Mouse (Mus musculus): ENCODE results near the gene Alg6.

Alg6 gene

DNA sequence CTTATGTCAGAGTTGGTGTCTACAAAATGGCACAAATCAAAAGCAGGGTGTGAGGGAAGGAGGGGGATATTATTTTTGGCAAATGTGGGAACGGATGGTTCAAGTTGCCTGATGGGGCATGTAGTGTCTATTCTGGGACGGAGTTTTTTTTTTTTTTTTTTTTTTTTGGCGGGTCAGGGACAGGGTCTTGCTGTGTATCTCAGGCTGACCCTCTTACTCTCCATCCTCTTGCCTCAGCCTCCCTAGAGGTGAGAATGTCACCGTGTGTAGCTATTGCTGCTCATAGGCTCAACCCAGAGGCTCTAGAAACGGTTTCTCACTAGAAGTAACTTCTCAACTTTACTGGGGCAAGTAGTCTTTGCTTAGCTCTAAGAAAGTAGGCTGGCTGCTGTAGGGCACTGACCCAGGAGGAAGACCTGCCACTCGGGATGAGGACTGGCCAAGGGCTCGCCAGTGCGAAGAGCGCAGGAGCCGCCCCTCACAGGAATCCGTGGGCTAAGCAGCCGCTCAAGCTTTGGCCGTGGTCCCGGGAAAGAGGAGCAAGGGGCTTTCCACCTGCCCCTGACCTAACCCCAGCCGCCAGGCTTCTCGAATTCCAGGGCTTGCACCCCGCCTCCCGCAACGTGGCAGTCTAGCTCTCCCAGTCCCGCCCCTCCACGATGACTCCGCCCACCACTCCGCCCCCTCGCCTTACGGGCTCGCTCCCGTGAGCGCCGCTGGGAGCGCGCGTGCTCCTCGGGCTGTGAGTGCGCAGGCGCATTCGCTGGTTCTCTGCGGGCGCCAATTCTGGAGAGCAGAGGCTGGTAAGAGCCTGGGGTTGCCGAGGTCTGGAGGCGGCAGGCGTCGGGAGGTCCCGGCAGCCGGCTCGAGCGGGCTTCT, at the start of gene Alg6:
Gene Alg6 (plus strand): TSS at position 761 of the 879 bp plus-strand sequence.
- in situ Hi-C loops (cut with MboI; ENCODE audit: low sequenced_read_pairs): no loop called here

DNA sequence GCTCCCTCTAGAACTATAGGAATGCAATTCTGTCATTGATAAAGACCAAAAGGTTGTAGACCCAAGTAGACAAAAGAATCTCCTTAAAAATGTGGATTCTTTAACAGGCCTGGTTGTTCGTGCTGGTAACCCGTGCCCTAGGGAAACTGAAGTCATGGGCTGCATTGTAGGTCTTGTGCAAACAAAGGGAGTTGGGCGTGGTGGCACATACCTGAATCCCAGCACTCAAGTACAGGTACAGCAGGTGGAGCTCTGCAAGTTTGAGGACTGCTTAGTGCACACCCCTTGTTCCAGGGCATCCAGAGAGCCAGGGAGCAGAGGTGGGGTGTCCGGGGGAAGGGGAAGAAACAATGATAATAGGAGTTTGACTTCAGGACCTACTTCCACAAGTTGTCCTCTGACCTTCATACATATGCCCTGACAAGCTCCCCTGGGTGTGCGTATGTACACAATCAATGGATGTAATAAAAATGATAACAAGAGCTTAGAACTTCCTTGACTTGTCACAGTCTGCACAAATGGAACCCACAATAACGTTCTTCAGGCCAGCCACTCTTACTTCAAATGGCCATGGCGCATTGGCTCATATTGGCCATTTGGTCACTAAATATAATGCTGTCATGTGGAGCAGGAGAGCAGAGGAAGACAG, 45.1 kb upstream of the Alg6 start:
- in situ Hi-C loops (cut with MboI; ENCODE audit: low sequenced_read_pairs): no loop called here

DNA sequence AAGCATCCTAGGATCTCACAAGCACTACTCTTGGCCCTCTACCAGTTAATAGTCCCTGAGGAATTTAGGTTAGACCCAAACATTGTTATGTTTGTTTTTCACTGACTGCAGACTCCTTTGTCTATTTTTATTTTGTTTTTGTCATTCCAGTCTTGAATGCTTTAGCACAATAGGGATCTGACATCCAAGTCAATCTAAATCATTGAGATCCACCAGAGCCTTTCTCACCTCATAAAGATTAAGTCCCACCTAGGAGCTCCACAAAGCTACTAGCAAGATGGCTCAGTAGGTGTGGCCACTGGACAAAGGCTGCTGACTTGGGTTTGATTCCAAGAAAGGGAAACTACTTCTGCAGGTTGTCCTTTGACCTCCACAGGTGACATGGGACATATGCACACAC, 40.3 kb upstream of the Alg6 start:
- in situ Hi-C loops (cut with MboI; ENCODE audit: low sequenced_read_pairs): no loop called here

DNA sequence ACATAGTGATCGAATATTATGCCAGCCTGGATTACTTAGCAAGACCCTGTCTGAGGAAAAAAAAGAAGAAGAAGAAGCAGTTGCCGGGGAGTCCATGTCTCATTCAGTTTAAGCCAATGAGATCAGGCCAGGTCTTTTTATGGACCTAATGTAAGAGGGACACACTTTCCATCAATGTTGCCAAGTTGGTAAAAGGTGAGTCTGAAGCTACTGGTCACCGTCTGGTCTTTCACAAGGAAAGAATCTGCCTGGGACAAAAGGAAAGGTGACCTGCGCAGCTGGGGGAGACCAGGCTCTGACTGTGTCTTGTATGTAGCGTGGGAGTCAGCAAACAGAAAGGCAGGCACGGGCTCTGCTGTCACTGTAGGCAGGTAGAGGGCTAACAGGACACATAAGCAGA, 31.5 kb upstream of the Alg6 start:
- in situ Hi-C loops (cut with MboI; ENCODE audit: low sequenced_read_pairs): no loop called here

DNA sequence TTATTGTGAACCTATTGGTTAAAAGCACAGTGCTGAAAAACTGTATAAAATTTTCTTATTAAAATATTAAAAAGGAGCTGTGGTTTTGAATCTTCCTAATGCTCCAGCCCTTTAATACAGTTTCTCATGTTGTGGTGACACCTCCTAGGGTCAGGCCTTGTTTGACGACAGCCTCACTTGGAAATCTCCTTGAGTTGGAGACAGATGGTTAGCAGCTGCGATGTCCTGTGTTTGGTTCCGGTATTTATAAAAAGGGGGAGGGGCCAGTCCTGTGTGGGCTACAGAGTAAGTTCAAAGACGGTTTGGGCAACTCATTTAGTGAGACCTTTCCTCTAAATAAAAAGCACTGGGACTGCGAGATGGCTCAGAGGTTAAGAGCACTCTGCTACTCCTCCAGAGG, 29.2 kb upstream of the Alg6 start:
- in situ Hi-C loops (cut with MboI; ENCODE audit: low sequenced_read_pairs): no loop called here

DNA sequence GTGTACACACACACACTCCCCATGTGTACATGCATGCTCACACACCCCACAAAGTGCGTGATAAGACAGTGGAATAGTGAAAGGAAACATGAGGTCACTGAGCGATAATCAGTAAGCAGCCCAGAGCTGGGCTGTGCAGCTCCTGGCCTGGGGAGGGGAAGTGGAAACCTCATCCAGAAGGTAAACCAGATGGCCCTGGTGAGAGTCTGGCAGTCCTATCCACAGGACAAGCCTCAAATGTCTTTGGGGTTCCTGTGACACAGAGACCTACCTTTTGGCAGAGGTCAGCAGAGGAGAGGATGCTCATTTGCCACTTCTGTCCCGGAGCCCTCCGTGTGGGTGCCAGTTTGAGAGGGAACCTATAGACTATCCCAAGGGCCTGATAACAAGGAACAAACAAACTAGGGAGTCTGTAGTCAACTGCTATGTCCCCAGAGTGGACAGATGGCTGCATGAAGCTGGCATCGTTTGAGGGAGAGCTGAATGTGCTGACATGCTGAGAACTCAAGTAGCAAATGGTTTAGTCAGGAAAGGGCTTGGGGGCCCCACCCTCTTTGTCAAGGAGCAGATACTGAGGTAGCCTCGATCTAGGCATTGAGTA, 2.8 kb upstream of the Alg6 start:
- in situ Hi-C loops (cut with MboI; ENCODE audit: low sequenced_read_pairs): no loop called here

DNA sequence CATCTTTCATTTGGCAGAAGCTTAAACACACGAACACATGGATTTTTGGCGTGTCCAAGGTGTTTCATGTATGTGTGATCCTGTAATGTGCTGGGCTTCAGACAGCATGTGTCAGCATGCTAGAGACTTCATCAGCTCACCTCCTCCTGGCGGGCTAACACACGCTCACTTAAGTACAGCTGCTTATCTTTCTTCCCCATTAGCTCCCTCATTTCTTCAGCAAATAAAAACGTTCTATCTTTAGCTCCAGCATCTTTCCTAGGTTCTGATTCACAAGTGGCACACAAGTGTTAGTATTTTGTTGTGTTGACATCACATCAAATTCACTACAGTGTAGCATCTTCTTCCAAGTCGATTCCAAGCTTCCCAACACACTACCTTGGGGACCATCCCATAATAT, 1.5 kb upstream of the Alg6 start:
- in situ Hi-C loops (cut with MboI; ENCODE audit: low sequenced_read_pairs): no loop called here

DNA sequence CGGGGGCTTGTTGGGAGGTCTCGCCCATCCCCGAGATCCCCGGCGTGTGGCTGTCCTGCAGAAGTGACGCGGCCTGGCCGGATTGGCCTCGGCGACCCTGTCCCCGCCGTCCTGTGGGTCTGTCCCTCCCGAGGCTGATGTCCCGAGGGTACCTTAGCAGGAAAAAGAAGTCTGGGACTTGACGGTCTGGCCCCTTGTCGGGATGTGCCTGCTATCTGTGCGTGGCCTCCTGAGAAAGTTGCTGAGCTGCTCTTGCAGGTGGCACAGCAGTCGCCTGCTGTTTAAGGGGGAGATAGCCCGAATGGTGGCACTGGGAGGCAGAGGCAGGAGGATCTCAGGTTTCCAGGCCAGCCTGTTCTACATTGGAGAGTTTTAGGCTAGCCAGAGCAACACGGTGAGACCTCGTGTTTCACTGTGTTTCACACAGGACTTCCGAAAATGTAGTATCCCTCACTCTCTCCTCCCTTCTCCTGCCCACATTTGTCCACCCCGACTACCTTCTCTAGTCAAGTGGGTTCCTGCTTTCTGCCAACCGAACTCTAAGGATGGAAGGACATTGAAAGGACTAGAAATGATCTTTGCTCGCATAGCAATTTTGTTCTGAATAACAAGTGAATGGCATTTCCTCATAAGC, 436 bp downstream of the Alg6 start:
- in situ Hi-C loops (cut with MboI; ENCODE audit: low sequenced_read_pairs): no loop called here

DNA sequence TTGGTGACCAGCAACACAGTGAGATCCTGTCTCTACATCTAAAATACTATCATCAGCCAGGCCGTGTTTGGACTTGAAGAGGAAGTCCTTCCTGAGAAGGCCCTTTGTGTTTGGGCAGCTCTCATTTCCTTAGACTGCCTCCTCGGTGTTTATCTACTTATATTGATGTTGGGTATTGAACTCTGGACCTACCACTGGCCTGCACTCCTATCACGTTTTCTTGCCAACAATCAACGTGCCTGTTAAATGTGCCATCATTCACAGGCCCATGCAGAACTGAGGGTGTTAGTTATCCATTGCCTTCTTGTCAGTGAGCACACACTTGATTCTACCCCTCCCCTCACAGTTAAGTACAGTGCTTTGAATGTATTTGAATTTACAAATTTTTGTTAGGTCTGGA, 2.4 kb downstream of the Alg6 start:
- in situ Hi-C loops (cut with MboI; ENCODE audit: low sequenced_read_pairs): no loop called here

DNA sequence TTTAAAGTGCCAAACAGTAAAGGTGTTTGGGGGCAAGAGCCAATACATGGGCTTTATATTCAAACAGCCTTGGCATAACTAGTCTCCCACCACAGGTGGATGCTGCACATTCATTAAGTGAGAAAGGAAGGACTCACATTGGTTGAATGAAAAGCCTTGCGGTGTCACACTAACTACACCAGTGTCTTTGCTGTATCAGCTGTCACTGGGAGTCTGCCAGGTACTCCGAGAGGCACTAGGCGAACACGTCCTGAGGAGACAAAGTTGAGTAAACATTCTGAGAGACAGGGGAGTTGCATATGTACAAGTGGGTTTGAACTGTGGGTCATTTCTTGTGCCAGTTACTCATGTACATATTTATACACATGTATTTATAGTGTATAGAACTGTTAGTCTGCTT, 8.9 kb downstream of the Alg6 start:
- in situ Hi-C loops (cut with MboI; ENCODE audit: low sequenced_read_pairs): no loop called here

DNA sequence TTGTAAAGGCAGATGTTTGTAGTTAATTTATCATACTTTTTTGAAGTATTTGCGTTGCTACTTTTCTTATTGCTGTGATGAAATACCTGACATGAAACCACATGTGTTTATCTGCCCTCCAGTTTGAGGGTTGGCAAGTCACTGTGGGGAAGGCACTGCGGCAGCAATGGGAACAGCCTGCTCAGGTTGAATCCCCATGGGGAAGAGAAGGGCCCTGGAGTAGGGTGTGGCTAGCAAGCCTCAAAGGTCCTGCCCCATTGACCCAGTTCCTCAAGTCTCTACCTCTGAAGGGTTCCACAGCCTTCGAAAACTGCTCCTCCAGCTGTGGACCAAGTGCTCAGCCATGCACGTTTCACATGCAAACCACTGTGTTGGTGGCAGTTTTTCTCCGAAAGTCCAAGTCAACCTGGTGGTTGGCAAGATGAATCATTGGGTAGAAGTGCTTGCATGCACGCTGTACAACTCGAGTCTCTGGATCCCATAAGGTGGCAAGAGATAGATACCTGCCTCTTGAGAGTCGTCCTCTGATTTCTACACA, 10.5 kb downstream of the Alg6 start:
- in situ Hi-C loops (cut with MboI; ENCODE audit: low sequenced_read_pairs): no loop called here

DNA sequence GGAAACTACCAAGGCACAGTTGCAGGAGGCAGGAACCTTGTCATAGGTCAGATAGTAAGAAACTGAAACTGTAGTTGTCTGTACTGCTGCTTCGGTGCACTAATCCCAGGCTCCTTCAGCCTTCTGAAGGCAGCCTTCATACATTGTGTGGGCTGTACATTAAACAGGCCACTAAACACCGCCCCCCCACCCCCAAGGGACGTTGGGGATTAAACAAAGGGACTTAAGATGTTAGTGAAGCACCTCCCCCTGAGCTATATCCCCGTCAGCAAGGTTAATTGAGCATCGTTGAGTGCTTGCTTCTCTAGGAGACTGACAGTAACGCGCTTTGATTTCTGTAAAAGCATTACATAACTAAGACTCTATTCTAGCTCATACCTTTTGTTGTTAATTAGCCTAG, 24.4 kb downstream of the Alg6 start:
- in situ Hi-C loops (cut with MboI; ENCODE audit: low sequenced_read_pairs): no loop called here

DNA sequence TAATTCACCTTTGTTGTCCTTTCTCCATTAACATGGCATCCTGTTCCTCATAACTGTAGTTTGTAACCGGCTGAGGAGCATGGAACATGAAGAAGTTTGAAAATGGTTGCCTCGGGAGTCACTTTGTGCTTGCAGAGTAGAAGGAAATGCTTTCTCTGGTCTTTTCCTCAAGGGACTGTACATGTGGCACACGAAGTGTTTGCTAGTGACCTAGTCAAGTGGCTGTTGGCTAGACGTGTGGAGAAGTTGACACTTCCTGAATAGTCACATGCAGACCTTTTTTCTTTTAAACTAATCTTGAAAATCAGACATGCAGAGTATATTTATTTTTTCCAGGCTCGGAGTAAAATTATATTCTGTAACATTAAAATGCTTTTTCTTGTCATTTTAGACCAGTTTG, 37.0 kb downstream of the Alg6 start:
- in situ Hi-C loops (cut with MboI; ENCODE audit: low sequenced_read_pairs): no loop called here

DNA sequence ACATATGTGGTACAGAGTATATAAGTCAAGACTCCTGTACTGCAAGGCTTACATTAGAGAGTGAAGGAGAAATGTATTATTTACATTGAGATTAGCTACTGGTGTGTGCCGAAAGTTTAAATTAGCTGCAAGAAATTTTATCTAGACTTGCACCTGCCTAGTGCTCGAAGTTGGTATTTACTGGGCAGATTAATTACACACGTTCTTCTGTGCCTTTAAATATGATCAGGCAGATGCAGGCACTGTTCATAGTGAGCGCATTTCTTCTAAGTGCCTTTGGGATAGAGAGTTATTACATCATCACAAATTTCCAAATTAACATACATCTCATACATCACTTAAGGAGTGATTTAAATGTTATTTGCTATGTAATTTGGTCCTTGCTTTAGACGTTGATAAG, 50.8 kb downstream of the Alg6 start:
- in situ Hi-C loops (cut with MboI; ENCODE audit: low sequenced_read_pairs): no loop called here

DNA sequence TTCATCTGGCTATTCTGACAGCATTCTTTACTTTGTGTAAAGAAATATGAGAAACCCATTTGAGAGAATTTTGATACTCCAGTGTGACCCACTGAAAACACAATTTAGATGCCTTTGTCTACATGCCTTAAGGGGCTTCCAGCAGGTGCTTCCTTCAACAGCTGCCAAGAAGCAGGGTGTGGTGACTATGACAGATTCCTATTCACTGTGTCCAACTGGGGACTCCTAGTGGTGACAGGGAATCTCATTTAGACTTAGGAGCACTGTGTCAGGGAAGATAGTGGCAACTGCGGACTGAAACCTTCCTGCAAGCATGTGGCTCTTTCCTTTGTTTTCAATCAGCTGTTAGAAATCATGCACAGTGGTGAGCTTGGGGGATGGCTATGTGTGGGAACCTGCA, 51.3 kb downstream of the Alg6 start:
- in situ Hi-C loops (cut with MboI; ENCODE audit: low sequenced_read_pairs): no loop called here

DNA sequence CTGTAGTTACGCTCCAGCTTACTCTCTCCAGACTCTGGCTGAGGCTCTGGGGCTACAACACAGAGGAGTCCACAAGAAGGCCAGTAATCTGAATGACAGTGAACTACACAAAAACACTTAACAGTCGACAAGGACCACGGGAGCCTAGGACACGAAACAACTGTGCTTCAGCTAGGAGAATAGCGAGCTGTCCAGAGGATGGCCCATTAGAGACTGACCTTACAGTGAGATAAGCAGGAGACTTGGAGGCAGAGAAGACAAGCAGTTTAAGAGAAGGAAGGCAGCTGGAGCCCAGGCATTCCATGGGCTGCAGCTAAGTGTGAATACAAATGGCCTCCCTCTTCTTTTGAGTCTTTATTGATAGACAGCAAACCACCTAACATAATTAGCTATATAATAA, 55.1 kb downstream of the Alg6 start:
- in situ Hi-C loops (cut with MboI; ENCODE audit: low sequenced_read_pairs): no loop called here

DNA sequence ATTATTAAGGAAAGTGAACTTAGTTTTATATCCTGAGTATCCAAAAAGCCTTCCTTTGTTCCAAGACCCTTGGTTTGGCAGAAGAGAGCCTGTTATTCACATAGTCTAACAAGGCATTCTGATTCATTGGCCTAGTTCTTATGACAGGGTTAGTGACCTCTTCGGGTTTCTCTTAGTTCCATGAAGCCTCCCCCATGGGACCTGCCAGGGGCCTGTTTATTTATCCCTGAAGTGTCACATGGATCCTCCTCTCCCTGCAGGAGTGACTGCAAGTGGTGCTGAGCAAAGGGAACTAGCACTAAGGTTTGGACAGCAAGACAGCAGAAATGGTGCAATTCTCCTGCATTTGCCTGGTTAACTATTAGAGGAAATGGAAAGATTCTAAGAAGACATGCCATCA, 57.6 kb downstream of the Alg6 start:
- in situ Hi-C loops (cut with MboI; ENCODE audit: low sequenced_read_pairs): no loop called here

DNA sequence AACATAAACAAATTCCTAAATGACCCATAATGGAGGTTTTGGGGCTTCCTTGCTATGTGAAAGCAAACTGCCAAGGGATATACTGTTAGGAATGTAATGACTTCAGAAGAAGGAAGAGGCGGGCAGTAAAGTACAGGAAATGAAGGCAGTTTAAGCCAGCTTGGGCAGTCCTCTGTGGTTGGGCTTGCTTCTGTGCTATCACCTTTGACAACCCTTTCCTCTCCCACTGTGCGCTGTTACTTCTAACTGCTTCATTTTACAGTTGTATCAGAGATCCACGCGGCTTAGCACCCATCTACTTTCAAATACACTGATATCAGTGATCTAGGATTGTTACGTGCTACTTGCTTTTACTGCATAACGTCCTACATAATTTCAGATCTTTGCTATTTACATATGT, 76.9 kb downstream of the Alg6 start:
- in situ Hi-C loops (cut with MboI; ENCODE audit: low sequenced_read_pairs): no loop called here
